Mouse (Mus musculus) gastrocnemius, postnatal 25 days (tissue): ENCODE data around the gene Gm20388. TPM values are rescaled to one million over a fixed set of nuclear protein-coding genes. Genes with fewer than 3 reads are reported as not detected.
A peak's percentile ranks its signal among the peaks of the same experiment; 100 is the strongest.

Experiments used
- DNase-seq: peaks from one replicate; pipeline ENCODE4 v3.0.0; 2022
- total RNA-seq, 2 experiments: library from RNA; stranded (reverse); gene quantifications; 1 replicate in 1 of 2; 2 replicates in 1 of 2; pipeline ENCODE4 v1.2.3; 2021

Gene Gm20388
- total RNA-seq, 2 experiments from 2014 or later: 6.7 TPM; not detected in 1

DNA sequence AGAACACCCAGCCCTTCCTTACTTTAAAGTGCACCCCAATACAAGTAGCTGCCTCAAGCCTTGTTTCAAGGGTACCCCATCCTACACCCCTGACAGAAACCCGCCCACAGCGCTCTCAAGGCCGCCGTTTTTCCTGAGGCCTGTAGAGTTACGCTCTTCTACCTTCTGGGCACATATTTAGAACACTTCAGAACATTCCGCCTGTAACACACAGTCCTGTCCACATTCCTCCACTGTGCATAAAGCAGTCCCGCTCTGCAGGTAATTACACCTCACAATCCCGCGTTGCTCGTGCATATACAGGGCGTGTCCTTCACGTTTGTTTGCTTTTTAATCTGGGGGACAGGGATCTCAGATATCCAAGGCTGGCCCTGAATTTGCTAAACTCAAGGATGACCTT lies 1169.3 kb downstream of the Gm20388 start:
- DNase-seq: no peak

DNA sequence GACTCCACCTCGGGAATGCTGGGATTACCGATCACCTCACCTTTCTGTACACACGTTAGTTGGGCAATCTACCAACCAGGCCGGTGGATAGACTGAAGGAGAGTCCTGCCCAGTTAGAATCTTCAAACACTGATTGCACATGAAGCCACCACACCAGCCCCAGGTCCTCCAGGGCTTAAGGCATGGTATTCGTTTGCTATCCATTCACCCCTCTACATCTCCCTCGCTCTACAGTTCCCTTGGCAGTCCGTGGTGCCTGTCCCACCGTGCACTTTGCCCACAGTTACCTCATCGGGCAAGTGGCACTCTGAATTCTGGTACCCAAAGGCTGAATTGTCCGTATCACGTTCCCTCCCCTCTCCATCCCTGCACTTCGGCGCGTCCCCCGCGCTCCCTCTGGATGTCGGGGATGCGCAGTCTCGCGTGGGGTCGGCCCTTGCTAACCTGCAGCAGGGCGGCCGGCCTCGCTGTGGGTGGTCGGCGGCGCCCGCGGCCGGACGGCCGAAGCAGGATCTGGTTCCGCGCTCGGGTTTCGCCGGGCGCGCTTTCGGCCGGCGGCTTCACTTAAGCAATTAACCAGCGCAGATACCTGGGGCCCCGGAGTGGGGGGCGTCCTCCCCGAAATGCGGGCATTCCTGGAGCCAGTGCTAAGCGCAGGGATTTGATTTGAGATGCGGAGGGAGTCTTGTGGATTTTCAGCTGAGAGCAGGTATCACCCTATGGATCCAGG lies 1169.9 kb downstream of the Gm20388 start:
- DNase-seq: no peak

DNA sequence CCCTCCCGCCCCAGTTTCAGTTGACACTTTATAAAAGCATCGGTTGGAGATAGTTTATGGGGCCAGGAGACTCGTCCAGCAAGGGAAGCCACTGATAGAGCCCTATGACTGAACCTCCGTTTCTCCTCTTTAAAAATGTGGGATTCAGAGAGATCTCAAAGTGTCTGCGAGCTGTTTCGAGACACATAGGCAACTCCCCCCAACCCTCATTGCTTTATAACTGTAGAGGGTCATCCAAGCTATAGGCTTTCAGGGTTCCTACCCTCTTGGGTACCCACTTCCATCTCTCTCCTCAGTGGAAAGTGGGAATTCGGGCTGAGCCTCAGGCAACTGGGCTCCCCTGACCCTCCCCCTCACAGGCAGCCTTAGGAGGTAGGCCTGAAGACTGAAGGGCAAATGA lies 1170.8 kb downstream of the Gm20388 start:
- no peak for DNase-seq

DNA sequence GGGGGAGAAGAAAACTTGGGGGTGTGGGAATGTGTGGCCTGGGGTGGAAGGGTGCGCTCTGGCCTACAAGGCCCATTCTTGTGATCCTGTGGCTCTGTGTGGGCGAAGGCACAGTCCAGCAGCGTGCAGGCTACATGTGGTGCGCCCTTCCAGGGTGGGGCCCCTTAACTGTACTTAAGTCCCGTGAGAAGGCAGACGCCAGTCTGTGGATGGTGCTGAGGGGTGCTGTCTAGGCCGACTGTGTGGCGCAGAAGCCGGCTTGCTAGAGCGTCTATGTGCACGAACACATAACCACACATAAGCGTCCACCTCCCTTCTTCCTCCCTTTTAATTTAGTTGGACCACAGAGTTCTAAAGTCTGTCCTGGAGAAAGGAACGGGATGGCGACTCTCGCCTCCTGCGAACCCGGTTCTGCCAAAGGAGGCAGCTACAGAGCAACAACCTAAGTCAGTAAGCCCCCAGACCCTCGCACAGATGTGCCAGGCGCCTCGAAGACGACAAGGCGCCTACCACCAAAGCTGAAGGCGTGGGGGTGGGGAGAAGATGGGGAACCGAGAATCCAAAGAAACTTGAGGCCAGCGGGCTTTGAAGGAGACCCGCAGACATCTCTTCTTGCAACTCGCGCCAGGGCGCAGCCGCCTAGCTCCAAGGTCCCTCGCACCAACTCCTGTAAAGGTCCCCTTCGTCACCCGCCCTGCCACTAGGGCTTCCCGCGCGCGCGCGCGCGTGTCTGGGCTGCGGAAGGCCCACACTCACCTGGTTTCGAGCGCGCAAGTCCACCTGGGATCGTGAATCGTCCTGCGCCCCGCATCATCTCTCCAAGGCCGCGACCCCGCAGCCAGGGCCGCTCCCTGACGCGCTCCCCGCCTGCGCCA lies 1171.8 kb downstream of the Gm20388 start:
- no peak for DNase-seq

DNA sequence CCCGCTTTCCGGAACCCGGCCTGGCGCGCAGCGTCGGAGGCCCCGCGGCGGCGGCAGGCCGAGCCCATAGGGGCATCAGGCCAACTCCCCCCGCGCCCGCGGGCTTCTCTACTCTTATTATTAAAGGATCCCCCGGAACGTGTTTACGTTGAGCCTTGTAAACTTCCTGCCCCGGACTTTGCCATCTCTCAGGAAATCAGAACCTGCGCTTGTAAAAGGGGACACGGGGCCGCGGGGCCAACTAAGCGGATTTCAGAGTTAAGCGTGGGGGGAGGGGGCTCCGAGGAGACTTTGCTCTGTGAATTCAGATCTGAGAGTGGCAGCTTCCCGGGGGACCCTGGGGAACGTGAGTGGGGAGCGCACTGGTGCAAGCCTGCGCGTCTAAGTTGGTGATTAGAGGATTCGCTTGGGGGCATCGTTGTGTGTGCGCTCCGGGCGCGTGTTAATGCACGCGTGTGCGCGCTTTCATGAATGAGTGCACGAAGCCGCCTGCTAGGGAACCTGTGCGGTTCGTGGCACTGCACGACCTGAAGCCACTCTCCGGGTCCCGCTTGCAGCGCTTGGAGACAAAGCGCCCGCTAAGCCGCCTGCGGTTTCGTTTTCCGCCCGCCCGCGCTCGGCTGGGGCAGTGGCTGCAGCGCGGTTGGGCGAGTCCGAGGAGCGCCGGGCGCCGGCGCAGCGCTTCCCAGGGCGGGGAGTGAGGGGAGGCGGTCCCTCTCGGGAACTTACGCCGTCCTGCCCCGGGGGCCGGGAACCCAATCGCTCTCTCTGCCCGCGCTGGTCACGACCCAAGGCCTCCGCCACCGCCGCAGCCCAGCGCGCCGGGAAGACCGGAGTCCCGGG lies 1172.7 kb downstream of the Gm20388 start:
- peak; percentile 68 for DNase-seq

DNA sequence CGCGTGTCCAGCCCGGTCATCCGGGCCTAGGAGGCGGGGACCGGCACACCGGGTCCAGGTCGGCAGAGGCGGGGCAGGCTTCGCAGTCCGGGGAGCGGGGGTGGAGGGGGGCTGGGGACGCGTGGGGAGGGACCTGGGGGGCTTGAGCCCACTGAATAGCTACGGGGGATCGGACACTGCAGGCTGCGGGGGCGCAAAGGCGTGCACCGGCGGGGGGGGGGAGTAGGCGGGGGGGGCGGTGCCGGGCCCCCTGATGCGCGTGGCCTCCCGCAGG lies 1173.2 kb downstream of the Gm20388 start:
- DNase-seq: no peak

DNA sequence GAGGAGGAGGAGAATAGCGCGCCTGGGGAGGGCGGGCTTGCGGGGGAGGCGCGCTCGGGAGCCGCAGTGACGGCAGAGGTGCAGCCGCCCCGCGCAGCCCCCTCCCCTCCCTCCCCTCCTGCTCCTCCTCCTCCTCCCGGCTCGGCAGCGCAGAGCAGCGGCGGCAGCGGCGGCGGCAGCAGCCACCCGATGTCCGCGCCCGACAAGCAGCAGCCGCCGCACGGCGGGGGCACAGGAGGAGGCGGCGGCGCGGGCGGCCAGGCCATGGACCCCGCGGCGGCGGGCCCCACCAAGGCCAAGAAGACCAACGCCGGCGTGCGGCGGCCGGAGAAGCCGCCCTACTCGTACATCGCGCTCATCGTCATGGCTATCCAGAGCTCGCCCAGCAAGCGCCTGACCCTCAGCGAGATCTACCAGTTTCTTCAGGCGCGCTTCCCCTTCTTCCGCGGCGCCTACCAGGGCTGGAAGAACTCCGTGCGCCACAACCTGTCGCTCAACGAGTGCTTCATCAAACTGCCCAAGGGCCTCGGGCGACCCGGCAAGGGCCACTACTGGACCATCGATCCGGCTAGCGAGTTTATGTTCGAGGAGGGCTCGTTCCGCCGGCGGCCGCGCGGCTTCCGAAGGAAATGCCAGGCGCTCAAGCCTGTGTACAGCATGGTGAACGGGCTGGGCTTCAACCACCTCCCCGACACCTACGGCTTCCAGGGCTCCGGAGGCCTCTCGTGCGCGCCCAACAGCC lies 1173.7 kb downstream of the Gm20388 start, which contains the start of gene Foxf1:
Gene Foxf1, plus strand, starts transcription at position 177 of the 742 bp plus-strand sequence.
- no peak for DNase-seq

DNA sequence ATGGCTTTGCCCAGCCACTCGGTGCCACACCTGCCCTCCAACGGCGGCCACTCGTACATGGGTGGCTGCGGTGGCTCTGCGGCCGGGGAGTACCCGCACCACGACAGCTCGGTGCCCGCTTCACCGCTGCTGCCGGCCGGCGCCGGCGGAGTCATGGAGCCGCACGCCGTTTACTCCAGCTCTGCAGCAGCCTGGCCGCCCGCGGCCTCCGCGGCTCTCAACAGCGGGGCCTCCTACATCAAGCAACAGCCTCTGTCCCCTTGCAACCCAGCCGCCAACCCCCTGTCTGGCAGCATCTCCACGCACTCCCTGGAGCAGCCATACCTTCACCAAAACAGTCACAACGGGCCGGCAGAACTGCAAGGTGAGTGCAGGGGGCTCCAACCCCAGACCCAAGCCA lies 1174.4 kb downstream of the Gm20388 start:
- DNase-seq: no peak

DNA sequence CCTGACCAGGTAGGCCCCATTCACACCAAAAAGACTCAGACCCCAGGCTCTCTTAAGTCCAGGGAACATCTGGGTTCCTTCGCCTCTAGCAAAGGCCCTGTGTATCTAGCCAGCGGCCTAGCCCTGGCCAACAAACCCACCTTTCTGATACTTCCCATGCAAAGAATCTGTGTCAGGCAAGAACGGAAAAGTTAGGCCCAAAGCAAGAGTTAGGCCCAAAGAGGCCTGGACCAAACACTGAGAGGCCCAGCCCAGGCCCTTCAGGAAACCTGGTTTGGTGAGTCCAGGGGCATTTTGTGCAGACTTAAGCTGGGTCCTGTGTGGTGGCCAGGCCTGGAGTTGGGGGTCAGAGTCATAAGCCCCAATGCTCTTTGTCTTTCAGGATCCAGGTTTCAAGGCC lies 1174.9 kb downstream of the Gm20388 start:
- DNase-seq: no peak

DNA sequence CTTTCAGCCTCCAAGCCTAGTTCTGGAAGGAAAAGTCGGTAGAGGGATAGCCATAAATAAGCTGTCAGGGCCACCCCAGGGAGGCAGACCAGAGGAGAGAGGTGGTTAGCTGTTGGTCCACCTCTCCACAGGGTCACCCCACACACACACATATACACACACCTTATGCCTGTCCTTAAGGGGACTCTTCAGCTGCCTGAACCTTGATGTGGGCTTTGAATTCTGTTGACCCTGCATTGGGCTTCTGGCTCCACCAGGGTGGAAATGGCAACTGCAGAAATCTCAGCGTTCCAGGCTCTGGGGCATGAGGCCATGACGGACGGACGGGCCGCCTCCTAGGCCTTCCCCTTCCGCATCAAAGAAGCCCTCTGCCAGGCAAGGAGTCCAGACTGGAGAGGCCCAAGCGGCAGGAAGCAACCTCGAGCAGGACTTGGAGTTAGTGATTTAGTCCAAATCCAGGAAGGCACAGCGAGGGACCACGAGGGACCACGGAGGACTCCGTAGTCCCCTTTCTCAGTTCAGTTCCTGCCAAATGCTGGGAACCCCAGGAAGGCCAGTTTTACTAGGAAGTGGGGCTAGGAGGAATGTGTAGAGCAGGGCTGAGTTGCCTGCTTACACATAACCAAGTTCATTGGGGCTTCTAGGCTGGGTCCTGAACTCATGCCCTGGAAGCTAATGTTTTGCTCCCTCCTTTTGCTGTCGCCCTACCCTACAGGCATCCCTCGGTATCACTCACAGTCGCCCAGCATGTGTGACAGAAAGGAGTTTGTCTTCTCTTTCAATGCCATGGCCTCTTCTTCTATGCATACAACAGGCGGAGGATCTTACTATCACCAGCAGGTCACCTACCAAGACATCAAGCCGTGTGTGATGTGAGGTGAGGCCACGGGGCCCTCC lies 1175.6 kb downstream of the Gm20388 start:
- DNase-seq: no peak

DNA sequence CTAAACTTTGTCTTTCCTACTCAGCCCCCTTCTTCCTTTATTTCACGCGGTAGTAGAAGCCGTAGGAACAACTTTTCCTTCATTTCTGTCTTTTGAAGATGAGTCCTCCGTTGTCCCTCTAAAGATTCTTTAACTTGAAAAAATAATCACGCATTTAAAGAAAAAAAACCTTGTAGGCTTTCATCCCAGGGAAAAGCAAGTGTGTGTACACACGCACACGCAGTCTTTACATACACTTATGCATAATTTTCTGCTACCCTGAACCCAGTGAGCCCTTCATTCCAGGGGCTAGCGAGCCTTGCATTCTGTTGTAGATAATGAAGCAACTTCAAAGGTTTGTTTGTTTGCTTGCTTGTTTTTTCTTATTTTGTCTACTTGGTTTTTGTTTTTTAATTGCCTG lies 1177.6 kb downstream of the Gm20388 start:
- DNase-seq: no peak

DNA sequence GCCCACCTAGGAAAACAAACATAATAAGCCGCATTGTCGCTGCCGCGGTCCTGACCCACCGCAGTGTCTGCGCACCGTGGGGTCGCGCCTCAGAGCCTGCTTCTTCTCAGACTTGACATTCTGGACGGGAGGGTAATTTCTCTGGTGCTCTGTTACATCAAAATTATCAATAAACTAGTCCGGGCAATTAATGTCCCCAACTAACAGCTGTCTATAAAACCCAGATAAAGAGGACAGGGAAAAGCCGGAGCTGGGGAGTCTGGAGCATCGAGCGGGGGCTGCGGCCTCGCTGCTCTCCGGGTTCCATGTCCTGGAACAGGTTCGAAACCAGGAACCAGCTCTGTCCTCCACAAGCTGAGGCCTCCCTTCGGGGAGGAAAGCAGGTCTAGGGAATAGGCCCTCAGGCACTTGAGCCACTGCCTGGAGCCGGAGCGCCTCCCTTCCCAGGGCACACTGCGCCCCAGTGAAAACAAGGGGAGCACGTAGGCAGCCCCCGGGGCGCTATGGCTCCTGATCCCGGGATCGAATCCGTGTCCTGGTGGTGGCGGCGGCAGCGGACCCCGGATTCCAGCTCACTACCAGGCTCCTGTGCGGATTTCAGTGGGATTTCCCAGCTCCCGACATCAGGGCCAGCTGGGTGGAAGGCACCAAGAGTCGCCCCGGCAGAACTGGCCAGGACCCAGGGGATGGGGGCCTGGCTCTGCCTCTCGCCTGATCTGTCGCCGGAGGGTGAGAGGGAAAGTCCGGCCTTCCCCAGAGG lies 1178.4 kb downstream of the Gm20388 start:
- DNase-seq: no peak

DNA sequence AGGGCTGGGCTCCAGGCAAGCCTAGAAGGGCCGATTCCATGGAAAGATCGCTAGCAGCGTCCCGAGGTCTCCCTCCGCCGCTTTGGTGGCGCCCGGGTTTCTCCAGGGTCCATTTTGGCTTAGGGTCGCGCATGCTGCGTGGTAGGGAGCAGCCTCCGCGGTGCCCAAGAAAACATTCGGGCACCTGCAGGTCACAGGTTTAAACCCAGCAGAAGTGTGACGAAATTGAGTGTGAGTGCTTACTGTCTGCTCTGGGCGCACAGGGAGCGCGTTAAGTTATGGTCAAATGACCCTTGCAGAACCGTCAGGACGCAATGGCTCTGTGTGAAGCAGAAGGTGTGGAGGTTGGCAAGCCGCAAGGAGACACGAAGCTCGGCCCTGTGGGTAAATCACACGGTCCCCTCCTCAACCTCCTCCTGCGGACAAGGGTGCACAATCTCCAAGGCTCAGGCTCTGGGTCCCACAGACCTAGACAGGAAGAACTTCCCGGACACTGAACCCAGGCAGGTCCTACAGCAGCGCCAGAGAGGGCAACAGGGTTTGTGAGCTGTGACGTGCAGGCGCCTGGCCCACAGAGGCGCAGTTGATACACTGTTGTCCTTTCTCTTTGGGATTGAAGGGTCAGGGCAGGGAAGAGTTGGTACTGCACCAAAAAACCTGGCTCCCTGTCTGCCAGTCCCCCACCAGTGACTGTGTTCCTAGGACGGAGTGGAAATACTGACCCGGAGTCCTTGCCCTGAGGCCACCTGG lies 1179.2 kb downstream of the Gm20388 start:
- no peak for DNase-seq

DNA sequence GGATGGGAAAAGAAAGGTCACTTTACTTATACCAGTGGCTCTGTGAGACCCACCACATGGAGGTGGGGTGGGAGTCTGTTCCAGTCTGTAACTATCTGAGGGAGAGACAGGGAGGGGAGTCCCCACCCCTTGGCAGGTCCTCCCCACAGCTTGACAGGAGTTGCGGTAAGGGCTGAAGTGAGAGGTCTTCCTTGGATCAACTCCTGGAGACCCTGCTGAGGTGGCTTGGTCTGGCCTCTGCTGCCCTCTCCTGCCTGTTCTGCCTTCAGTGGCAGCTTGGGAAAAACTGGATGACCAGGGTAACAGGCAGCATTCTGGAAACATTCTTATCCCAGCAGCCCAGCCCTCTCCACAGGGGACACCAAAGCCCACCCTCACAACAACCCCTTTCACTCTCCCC lies 1180.1 kb downstream of the Gm20388 start:
- no peak for DNase-seq

DNA sequence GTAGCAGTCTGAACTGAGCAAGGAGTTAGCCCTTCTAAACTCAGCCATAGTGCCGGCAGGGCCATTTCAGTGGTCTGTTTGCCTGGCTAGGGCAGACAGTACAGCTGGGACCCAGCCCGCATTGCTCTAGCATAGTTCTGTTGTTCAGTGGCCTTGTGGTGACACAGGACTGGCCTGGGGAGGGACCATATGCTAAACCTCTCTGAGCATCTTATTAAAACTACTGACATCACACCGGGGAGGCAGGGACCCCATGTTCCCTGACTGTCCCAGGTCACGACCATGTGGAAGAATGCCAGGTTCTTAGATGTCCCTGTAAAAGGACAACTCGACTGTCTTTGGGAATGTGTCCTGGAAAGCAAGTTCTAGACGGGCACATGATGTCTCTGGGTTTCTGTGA lies 1181.5 kb downstream of the Gm20388 start:
- DNase-seq: no peak

DNA sequence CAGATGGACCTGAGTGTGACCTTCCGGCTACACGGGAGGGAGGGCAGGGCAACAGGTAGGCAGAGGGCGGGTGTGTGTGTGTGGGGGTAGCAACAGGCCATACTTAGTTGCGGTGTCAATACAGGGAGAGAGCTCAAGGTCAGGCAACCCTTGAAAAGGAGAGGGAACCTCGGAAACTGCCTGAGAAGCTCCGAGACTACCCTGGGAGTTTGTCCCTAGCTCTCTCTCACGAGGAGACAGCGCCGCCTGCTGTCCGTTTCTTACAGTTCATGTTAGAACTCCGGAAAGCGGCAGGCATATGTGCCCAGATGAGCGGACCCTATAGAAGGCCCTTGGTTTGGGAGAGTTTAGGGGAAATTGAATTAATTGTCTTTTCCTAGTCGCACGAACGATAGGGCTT lies 1182.0 kb downstream of the Gm20388 start:
- DNase-seq: peak; percentile 38

DNA sequence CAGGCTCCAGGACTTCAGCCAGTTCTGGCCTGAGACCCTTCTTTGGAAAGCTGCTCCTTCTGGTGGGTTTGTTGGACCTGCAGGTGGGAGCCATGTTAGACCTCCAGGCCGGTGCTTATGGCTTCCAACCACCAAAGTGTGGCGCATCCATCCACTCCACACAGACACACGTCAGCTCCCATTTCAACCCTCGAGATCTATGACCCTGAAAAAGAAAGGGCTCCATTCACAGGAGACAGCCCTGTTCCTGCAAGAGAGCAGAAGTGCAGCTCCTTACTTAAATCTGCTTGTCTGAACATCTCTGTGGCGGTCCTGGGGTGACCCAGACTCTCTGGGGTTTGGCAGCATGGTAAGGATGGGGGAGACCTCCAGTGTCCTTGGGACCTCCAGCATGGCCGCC lies 1182.9 kb downstream of the Gm20388 start:
- DNase-seq: no peak

DNA sequence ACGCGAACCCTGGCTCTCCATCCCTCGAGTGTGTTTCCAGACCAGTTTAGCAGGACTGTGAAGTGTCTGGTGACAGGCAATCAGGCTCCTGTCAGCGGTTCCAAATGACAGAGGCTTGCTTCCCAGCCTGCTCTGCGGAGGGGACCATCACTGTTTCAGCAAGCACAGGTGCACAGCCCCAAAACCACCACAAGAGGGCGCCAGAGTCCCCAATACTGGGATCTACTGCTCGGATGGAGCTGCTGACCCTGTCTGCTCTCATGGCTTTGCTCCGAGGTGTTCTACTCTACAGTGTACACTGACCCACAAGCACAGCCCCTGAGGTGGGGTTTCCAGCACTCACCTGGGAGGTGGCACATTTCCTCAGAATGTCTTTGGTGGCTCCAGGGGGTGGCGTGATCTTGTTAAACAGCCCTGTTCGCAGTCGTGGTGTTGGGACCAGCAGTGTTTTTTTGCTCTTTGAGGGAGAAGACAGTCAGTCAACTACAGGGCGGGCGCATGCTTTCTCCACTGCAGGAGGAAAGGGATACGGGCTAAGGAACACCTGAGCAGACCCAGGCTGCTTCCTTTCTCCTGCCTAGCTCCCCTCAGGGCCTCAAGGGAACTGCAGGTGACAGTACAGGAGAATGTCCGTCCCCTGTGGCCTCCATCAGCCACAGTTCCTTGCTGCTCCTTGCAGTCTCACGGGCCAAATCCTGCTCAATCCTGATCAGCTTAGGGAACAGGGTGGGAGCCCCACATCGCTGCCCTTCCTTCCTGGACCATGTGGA lies 1193.6 kb downstream of the Gm20388 start:
- DNase-seq: peak; percentile 44
